8 mouse cellular contexts compared by ENCODE assay signal in the genomic region with DNA sequence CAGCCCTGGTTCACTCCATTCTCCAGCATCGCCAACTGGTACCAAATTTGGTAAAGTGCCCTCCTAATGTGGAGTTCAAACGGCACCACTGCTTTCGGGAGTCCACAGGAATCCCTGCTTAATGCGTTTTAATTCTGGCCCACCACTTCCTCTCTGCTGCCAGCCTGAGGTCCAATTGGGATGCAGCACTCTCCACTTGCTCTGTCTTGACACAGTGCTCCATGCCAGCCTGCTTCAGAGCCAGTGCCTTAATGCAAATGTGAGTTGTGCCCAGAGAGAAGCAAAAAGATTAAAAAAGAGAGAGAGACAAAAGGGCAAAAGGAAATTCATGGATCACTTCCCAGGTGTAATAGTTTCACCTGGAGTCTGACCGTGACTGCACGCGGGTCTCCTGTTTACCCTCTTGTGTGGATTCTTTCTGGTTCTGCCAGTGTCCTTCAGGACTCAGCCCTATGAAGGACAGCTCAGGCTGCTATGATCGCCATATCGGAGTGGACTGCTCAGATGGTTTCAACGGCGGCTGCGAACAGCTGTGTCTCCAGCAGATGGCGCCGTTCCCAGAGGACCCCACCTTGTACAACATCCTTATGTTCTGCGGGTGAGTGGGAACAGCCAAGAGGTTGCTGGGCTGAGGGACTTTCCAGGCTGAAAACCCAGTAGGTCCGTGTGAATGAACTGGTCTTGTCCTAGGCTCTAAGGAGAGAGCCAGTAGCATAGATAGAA.
DNase-seq lines count a peak whose midpoint lies in the region; ATAC-seq and TF ChIP-seq lines count a peak whose summit lies in the region.

No protein-coding gene starts in this region.

- intact Hi-C loops in heart, postnatal 14 days (cut with DNase I), result loop anchor here (1.0 kb wide), 1 partner anchor 57 kb away; no protein-coding TSS in a partner anchor

- no peaks in the 10 kb centered on the region for H3K4me1 ChIP-seq in ES-E14 (ENCODE audit: control insufficient read depth in 2 of 2, insufficient read depth in 2 of 2, low read length in 2 of 2, poor library complexity in 1 of 2)
- no peaks in the 10 kb centered on the region for H3K4me1 ChIP-seq in forebrain, embryonic 10.5 days

- no peak overlapping the region for H3K27ac ChIP-seq in ES-E14 (ENCODE audit: insufficient read depth, low read depth, low read length, poor library complexity, severe bottlenecking)
- H3K27ac ChIP-seq in forebrain, embryonic 10.5 days, result no peak overlapping the region
- peak overlapping the region; percentile 72; the same call in 1 of the 2 replicates for H3K27ac ChIP-seq in layer of hippocampus, adult 2 months

- peak; percentile 82 for TF ChIP-seq CTCF in layer of hippocampus, adult 2 months (conservative IDR thresholded peaks at IDR 0.05)

- 45% methylated on average over 16 of the region's 16 CpGs for WGBS in forebrain, embryonic 10.5 days

- no peaks in the 10 kb centered on the region for H3K9me3 ChIP-seq in ES-E14 (ENCODE audit: control insufficient read depth, insufficient read depth, low read depth, low read length)
- no peaks in the 10 kb centered on the region for H3K9me3 ChIP-seq in forebrain, embryonic 10.5 days

- ATAC-seq in erythroblast, adult 5-6 weeks (replicated peaks; ENCODE audit: low FRiP score, poor library complexity, severe bottlenecking), result no peak

- no peaks in the 10 kb centered on the region for H3K36me3 ChIP-seq in ES-E14 (ENCODE audit: control insufficient read depth, insufficient read depth, low read length, poor library complexity, severe bottlenecking)
- peaks cover 9% of the 10 kb centered on the region; the same call in 1 of the 2 replicates for H3K36me3 ChIP-seq in forebrain, embryonic 10.5 days (replicated peaks)

- no peaks in the 10 kb centered on the region for H3K27me3 ChIP-seq in forebrain, embryonic 10.5 days (ENCODE audit: poor library complexity, severe bottlenecking)

- H3K9ac ChIP-seq in ES-E14 (ENCODE audit: insufficient read depth, low read depth, low read length, poor library complexity, severe bottlenecking), result no peak overlapping the region

- in situ Hi-C loops in ES-E14 (cut with MboI; ENCODE audit: low sequenced_read_pairs in 2 of 2, unreplicated experiment in 2 of 2), result no loop called here

- peak; percentile 11 for DNase-seq in ES-E14 (ENCODE audit: low read depth, low spot score)
- DNase-seq in adrenal gland, postnatal 4 days (ENCODE audit: low spot score in 2 of 2), result peak; percentile 13 to 16
- DNase-seq in forebrain, embryonic 10.5 days (ENCODE audit: extremely low spot score, low spot score), result peak; percentile 55
- DNase-seq in heart, postnatal 14 days, result peak; percentile 59 to 66
- DNase-seq in layer of hippocampus, adult 2 months (ENCODE audit: low spot score in 2 of 2), result peak in 1 of 2 experiments; percentile 39
- DNase-seq in lung, postnatal 25 days (ENCODE audit: low spot score), result peak; percentile 17
- DNase-seq in retina, postnatal 7 days (ENCODE audit: low read depth, low spot score), result peak; percentile 3

- no peak overlapping the region for H3K4me3 ChIP-seq in ES-E14 (ENCODE audit: insufficient read depth in 1 of 2, low read depth in 1 of 2, low read length in 2 of 2, poor library complexity in 1 of 2, severe bottlenecking in 1 of 2)
- no peak overlapping the region for H3K4me3 ChIP-seq in forebrain, embryonic 10.5 days
- H3K4me3 ChIP-seq in layer of hippocampus, adult 2 months, result peak overlapping the region; percentile 37

TF ChIP-seq in ES-E14, 5 proteins besides CTCF, POLR2A, EP300 and RAD21:
- no peak for TF ChIP-seq HCFC1 (IDR thresholded peaks at IDR 0.05; ENCODE audit: borderline replicate concordance, insufficient read depth, low read length)
- no peak for TF ChIP-seq CHD2 (IDR thresholded peaks at IDR 0.05; ENCODE audit: low read depth, low read length)
- TF ChIP-seq ZC3H11A (IDR thresholded peaks at IDR 0.05; ENCODE audit: borderline replicate concordance, low read depth, low read length), result no peak
- no peak for TF ChIP-seq ZNF384 (IDR thresholded peaks at IDR 0.05; ENCODE audit: low read depth, low read length)
- TF ChIP-seq MAFK (IDR thresholded peaks at IDR 0.05; ENCODE audit: insufficient read depth, low read depth, low read length), result no peak
